11 mouse cellular contexts compared by ENCODE assay signal in genomic region chr19:4261038-4261698, GRCm38 (mm10). TPM values are rescaled to one million over a fixed set of nuclear protein-coding genes. Genes with fewer than 3 reads are reported as not detected.
DNase-seq lines count a peak whose midpoint lies in the region; ATAC-seq lines count a peak whose summit lies in the region.
"Had no signal": no experiment of that assay in that cellular context is flagged by ENCODE, and none has a peak within 500 bp of the region (broad histone marks: within the 10 kb centered on the region; RNA-seq: fewer than 3 reads in every experiment).

No protein-coding gene starts in this region.

- H3K4me2 ChIP-seq in intestine, embryonic 16.5 days (ENCODE audit: low read depth, low read length) = no peak overlapping the region
- H3K4me2 ChIP-seq in intestine, embryonic 15.5 days (replicated peaks) = no peak overlapping the region
- H3K4me2 ChIP-seq: heart, embryonic 15.5 days had no signal

- H3K9me3 ChIP-seq in intestine, embryonic 16.5 days (ENCODE audit: control insufficient read depth, low read length) = no peaks in the 10 kb centered on the region
- H3K9me3 ChIP-seq in intestine, embryonic 15.5 days = no peaks in the 10 kb centered on the region
- H3K9me3 ChIP-seq: heart, embryonic 15.5 days had no signal

- peak overlapping the region; percentile 45; the same call in 1 of the 2 replicates for H3K27ac ChIP-seq in intestine, embryonic 16.5 days (ENCODE audit: low read length)
- H3K27ac ChIP-seq in intestine, embryonic 15.5 days = no peak overlapping the region
- H3K27ac ChIP-seq: heart, embryonic 15.5 days had no signal

- DNase-seq in A20 (ENCODE audit: low read depth, low spot score) (peak; percentile 36), ZHBTc4 (ENCODE audit: low read depth, low spot score) (peak; percentile 61)
- peak; percentile 22 for DNase-seq in mesoderm, embryonic 11.5 days (ENCODE audit: low read depth, low spot score)
- DNase-seq in adrenal gland, adult 8-10 months = no peak
- DNase-seq in ovary, postnatal 36 days (ENCODE audit: low spot score) = no peak
- no peak for DNase-seq in right cerebral cortex, postnatal 14 days
- DNase-seq: cerebellum, adult 11-12 months had no signal

- 42% methylated on average over 8 of the region's 8 CpGs for WGBS in intestine, embryonic 16.5 days
- 46% methylated on average over 8 of the region's 8 CpGs for WGBS in intestine, embryonic 15.5 days

- H3K4me1 ChIP-seq in intestine, embryonic 16.5 days (ENCODE audit: control insufficient read depth, insufficient read depth, low read length) = peaks cover 9% of the 10 kb centered on the region
- peaks cover 11% of the 10 kb centered on the region for H3K4me1 ChIP-seq in intestine, embryonic 15.5 days (replicated peaks)

- H3K4me3 ChIP-seq in intestine, embryonic 16.5 days (ENCODE audit: low read length) = no peak overlapping the region
- H3K4me3 ChIP-seq in intestine, embryonic 15.5 days (replicated peaks) = no peak overlapping the region
- H3K4me3 ChIP-seq: heart, embryonic 15.5 days had no signal

- H3K9ac ChIP-seq in intestine, embryonic 16.5 days (ENCODE audit: low read depth, low read length) = no peak overlapping the region
- no peak overlapping the region for H3K9ac ChIP-seq in intestine, embryonic 15.5 days
- H3K9ac ChIP-seq: heart, embryonic 15.5 days had no signal

- no peaks in the 10 kb centered on the region for H3K27me3 ChIP-seq in intestine, embryonic 16.5 days (replicated peaks; ENCODE audit: control insufficient read depth, insufficient read depth, low read length)
- H3K27me3 ChIP-seq in intestine, embryonic 15.5 days (replicated peaks) = no peaks in the 10 kb centered on the region
- H3K27me3 ChIP-seq: heart, embryonic 15.5 days had no signal

- H3K36me3 ChIP-seq in intestine, embryonic 16.5 days (ENCODE audit: control insufficient read depth, insufficient read depth, low read length) = no peaks in the 10 kb centered on the region
- peaks cover 4% of the 10 kb centered on the region; the same call in 1 of the 2 replicates for H3K36me3 ChIP-seq in intestine, embryonic 15.5 days
- H3K36me3 ChIP-seq: heart, embryonic 15.5 days had no signal

- ATAC-seq in intestine, embryonic 16.5 days = no peak
- ATAC-seq in intestine, embryonic 15.5 days = no peak

RNA-seq across cellular contexts. Expression of gene Ssh3, which starts 7.8 kb away (rescaled TPM):
- 31.8 and 33.6 TPM in 2 replicates for polyA plus RNA-seq in intestine, embryonic 16.5 days (2015; fragmentation: Nextera tagmentation; extraction: Ambion mirVana)
- polyA plus RNA-seq in intestine, embryonic 15.5 days (2015; fragmentation: Nextera tagmentation; extraction: Ambion mirVana) = 22.2 and 24.8 TPM in 2 replicates
- 10 to 100 TPM; 30.8 to 55.1 (median 46.6) TPM for total RNA-seq in adrenal gland, adult 8-10 months (2022)

RNA-seq across cellular contexts. Expression of gene Ankrd13d, which starts 21.8 kb away (rescaled TPM):
- 4.1 and 4.6 TPM in 2 replicates for polyA plus RNA-seq in intestine, embryonic 16.5 days (2015; fragmentation: Nextera tagmentation; extraction: Ambion mirVana)
- 5.3 and 5.7 TPM in 2 replicates for polyA plus RNA-seq in intestine, embryonic 15.5 days (2015; fragmentation: Nextera tagmentation; extraction: Ambion mirVana)
- total RNA-seq in adrenal gland, adult 8-10 months (2022) = 10 to 100 TPM in 1 of 4 experiments, 1 to 10 TPM in 3; 4.3 to 10.6 (median 6.8) TPM

RNA-seq across cellular contexts. Expression of gene Pold4, which starts 29.5 kb away (rescaled TPM):
- 46.7 and 52.9 TPM in 2 replicates for polyA plus RNA-seq in intestine, embryonic 16.5 days (2015; fragmentation: Nextera tagmentation; extraction: Ambion mirVana)
- polyA plus RNA-seq in intestine, embryonic 15.5 days (2015; fragmentation: Nextera tagmentation; extraction: Ambion mirVana) = 35.0 and 40.8 TPM in 2 replicates
- total RNA-seq in adrenal gland, adult 8-10 months (2022) = 10 to 100 TPM; 39.0 to 53.5 (median 52.4) TPM

RNA-seq across cellular contexts. Expression of gene Grk2, which starts 44.9 kb away (rescaled TPM):
- 15.3 and 15.4 TPM in 2 replicates for polyA plus RNA-seq in intestine, embryonic 16.5 days (2015; fragmentation: Nextera tagmentation; extraction: Ambion mirVana)
- polyA plus RNA-seq in intestine, embryonic 15.5 days (2015; fragmentation: Nextera tagmentation; extraction: Ambion mirVana) = 18.2 and 18.3 TPM in 2 replicates
- total RNA-seq in adrenal gland, adult 8-10 months (2022) = 10 to 100 TPM; 42.3 to 71.6 (median 53.0) TPM

RNA-seq across cellular contexts. Expression of gene AC109138.7, which starts 47.0 kb away (rescaled TPM):
- polyA plus RNA-seq in intestine, embryonic 16.5 days (2015; fragmentation: Nextera tagmentation; extraction: Ambion mirVana) = not detected in 2 replicates
- polyA plus RNA-seq in intestine, embryonic 15.5 days (2015; fragmentation: Nextera tagmentation; extraction: Ambion mirVana) = not detected in 2 replicates
- total RNA-seq in adrenal gland, adult 8-10 months (2022) = not detected
- polyA plus RNA-seq: forebrain, embryonic 11.5 days; heart, embryonic 15.5 days had no signal

Comparison
In these comparisons a context has a peak if more than half of its experiments do, and no peak if none do; other contexts are left out.
1. DNase-seq: peak in A20 (single experiment), ZHBTc4 (single experiment) and mesoderm, embryonic 11.5 days (single experiment); none in adrenal gland, adult 8-10 months (single experiment), ovary, postnatal 36 days (single experiment) and right cerebral cortex, postnatal 14 days (single experiment).